Mouse (Mus musculus) splenic B cell, adult 2 months (primary cell): ENCODE data around the gene Ldhc.
"Not testable (repeated sequence)": the region's sequence is repeated elsewhere in the genome, so short reads cannot be mapped to it uniquely, and the experiment has no call there.

Experiments
- DNase-seq: peaks from one replicate; pipeline ENCODE4 v3.0.0-alpha.2; 2011; ENCODE audit warnings: low read depth, low spot score
- H3K27me3 ChIP-seq: 2 replicates; pipeline ENCODE4 v1.6.1; 2012; ENCODE audit warnings: mild to moderate bottlenecking, low read length, moderate library complexity, mixed read lengths; ENCODE audit not compliant: control insufficient read depth, poor library complexity, insufficient read depth, severe bottlenecking
- H3K36me3 ChIP-seq: 2 replicates; pipeline ENCODE4 v1.6.1; 2012; ENCODE audit warnings: mild to moderate bottlenecking, low read length, moderate library complexity, mixed read lengths; ENCODE audit not compliant: control insufficient read depth, poor library complexity, insufficient read depth, severe bottlenecking

Ldhc gene

DNA sequence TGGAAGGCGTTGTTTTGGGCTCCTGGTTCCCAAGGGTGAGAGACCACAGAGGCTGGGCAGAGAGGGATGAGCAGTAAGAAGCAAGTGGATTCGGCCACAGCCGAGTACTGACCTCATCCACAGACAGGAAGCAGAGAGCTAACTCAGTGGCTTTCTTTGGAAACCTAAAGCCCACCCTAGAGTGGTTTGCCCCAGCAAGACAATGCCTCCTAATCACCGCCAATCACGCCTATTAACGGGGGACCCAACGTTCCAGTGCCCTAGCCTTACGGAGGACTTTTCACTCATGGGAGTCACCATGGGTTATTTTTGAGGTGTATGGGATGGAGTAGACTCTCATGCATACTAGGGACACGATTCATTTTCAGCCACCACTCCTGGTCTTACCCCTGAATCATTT lies 7.6 kb upstream of the Ldhc start:
- Histone ChIP-seq H3K27me3 (no peaks in the 10 kb centered on the region), H3K36me3 (peaks cover 40% of the 10 kb centered on the region)
- no peak for DNase-seq

DNA sequence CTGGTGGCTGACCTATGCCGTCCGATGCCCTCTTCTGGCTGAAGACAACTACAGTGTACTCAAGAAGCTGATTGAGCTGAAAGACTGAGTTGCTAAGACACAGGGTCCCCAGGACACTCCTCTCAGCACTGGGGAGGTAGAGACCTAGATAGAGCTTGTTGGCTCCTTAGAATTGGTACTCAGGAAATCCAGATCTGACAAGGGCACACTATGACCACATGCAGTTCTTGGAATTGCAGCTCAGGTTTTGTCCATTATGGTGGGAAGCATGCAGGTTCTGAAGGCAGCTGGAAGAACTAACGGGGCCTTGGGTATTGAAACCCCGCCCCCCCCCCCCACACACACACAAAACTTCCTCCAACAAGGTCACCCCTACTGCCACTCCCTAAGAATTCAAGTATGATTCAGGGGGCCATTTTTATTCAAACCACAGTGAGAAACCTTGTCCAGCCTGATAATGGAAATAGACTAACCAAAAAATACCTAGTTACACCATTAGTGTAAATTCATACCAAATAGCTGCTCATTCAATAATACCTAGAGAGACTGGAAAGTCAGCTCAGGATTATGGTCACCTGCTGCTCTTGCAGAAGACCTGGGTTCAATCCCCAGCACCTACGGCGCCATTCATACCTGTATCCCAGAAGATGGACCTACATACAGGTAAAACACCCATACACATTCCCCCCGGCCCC lies 5.0 kb upstream of the Ldhc start:
- no peak for DNase-seq
- Histone ChIP-seq H3K36me3 (peaks cover 23% of the 10 kb centered on the region), H3K27me3 (no peaks in the 10 kb centered on the region)

- H3K27me3 ChIP-seq: no peaks in the 10 kb centered on the region
- H3K36me3 ChIP-seq: peaks cover 10% of the 10 kb centered on the region; the same call in 1 of the 2 replicates
- no peak for DNase-seq
Observed at GRCm38 (mm10) chr7:46857436-46857835, 3.6 kb upstream of the Ldhc start.

- no peaks in the 10 kb centered on the region for H3K27me3 ChIP-seq
- DNase-seq: no peak
- peaks cover 5% of the 10 kb centered on the region; the same call in 1 of the 2 replicates for H3K36me3 ChIP-seq
Observed at GRCm38 (mm10) chr7:46859031-46859430, 2.0 kb upstream of the Ldhc start.

GRCm38 (mm10) chr7:46871988-46872387 lies 11.0 kb downstream of the Ldhc start:
- no peak for DNase-seq

DNA sequence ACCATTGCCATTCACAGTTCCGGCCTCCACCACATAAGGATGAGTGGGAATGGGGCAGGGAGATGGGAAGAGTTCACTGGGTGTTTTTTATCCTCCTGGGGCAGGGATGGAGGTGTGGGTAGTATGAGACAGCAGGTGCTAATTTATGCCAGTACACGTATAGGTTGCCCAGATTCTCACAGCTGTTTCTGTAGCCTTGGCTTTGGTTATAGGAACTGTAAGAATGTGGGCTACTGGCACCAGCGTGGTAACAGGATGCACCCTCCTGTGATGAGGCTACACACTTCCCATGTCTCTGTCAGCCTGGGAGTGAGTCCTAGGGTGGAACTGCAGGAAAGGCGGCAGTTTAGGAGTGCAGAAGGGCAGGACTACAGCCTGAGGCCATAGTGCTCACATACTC lies 15.8 kb downstream of the Ldhc start:
- no peaks in the 10 kb centered on the region for H3K27me3 ChIP-seq
- H3K36me3 ChIP-seq: no peaks in the 10 kb centered on the region

More at GRCm38 (mm10) chr7:46871988-46872387, 11.0 kb downstream of the Ldhc start:
- Histone ChIP-seq H3K27me3 (no peaks in the 10 kb centered on the region; the same call in 1 of the 2 replicates), H3K36me3 (no peaks in the 10 kb centered on the region)

GRCm38 (mm10) chr7:46877255-46877654 lies 16.3 kb downstream of the Ldhc start:
- no peak for DNase-seq
- Histone ChIP-seq H3K36me3 (no peaks in the 10 kb centered on the region), H3K27me3 (no peaks in the 10 kb centered on the region)

More for the DNA sequence above, 15.8 kb downstream of the Ldhc start:
- DNase-seq: no peak

- no peak for DNase-seq
- Histone ChIP-seq H3K36me3 (no peaks in the 10 kb centered on the region), H3K27me3 (no peaks in the 10 kb centered on the region)
Observed at GRCm38 (mm10) chr7:46879851-46880250, 18.8 kb downstream of the Ldhc start.

GRCm38 (mm10) chr7:46880992-46881391 lies 20.0 kb downstream of the Ldhc start:
- H3K27me3 ChIP-seq: no peaks in the 10 kb centered on the region
- no peaks in the 10 kb centered on the region for H3K36me3 ChIP-seq
- DNase-seq: no peak

GRCm38 (mm10) chr7:46881941-46882340 lies 20.9 kb downstream of the Ldhc start:
- not testable (repeated sequence) for H3K36me3 ChIP-seq

DNA sequence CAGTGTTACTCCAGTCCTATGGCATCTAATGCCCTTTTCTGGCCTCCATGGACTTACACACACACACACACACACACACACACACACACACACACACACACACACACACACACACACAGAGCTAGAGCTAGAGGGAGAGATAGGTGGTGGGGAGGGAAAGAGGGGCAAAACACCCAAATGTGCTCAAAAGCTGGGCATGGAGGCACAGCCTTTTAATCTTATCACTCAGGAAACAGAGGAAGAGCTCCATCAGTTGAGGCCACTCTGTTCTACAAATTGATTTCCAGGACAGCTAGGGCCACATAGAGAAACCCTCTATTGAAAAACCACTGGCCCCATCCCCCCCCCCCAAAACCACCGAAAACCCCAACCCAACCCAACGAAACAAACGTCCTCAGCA lies 22.3 kb downstream of the Ldhc start:
- DNase-seq: no peak
- peaks cover 2% of the 10 kb centered on the region; the same call in 1 of the 2 replicates for H3K36me3 ChIP-seq
- H3K27me3 ChIP-seq: no peaks in the 10 kb centered on the region

More at GRCm38 (mm10) chr7:46881941-46882340, 20.9 kb downstream of the Ldhc start:
- DNase-seq, H3K27me3 ChIP-seq: not testable (repeated sequence)

DNA sequence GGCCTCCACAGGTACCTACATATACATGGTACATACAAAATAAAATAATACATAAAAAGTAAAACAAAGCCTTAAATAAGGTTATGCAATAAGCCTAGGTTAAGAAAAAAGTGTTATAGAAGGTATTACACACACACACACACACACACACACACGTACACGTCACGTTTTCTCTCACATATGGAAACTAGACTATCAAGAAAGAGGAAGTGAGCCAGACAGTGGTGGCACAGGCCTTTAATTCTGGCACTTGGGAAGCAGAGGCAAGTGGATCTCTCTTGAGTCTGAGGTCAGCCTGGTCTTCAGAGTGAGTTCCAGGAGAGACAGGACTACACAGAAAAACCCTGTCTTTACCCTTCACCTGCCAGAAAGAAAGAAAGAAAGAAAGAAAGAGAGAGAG lies 34.5 kb downstream of the Ldhc start:
- H3K27me3 ChIP-seq: no peaks in the 10 kb centered on the region
- peak; percentile 76 for DNase-seq
- H3K36me3 ChIP-seq: peaks cover 19% of the 10 kb centered on the region

GRCm38 (mm10) chr7:46899343-46899742 lies 38.3 kb downstream of the Ldhc start:
- Histone ChIP-seq H3K36me3 (peaks cover 12% of the 10 kb centered on the region; the same call in 1 of the 2 replicates), H3K27me3 (no peaks in the 10 kb centered on the region)
- no peak for DNase-seq

GRCm38 (mm10) chr7:46911250-46911649 lies 50.2 kb downstream of the Ldhc start:
- DNase-seq: no peak
- H3K27me3 ChIP-seq: no peaks in the 10 kb centered on the region

GRCm38 (mm10) chr7:46916376-46916775 lies 55.4 kb downstream of the Ldhc start:
- no peak for DNase-seq
- H3K27me3 ChIP-seq: no peaks in the 10 kb centered on the region
- peaks cover 2% of the 10 kb centered on the region for H3K36me3 ChIP-seq

More at GRCm38 (mm10) chr7:46911250-46911649, 50.2 kb downstream of the Ldhc start:
- H3K36me3 ChIP-seq: peaks cover 9% of the 10 kb centered on the region
